ENCODE assay signal across 9 mouse cellular contexts in genomic region chr15:102146882-102147281, GRCm38 (mm10). TPM values are rescaled to one million over a fixed set of nuclear protein-coding genes. Genes with fewer than 3 reads are reported as not detected.
DNase-seq lines count a peak whose midpoint lies in the region; ATAC-seq and TF ChIP-seq lines count a peak whose summit lies in the region.
"Had no signal": no experiment of that assay in that cellular context is flagged by ENCODE, and none has a peak within 500 bp of the region (broad histone marks: within the 10 kb centered on the region; RNA-seq: fewer than 3 reads in every experiment).

No protein-coding gene starts in this region.

- no peak for TF ChIP-seq POLR2A in thymus, adult 2 months (IDR thresholded peaks at IDR 0.05; ENCODE audit: control insufficient read depth, extremely low read depth, insufficient read depth, low read length, poor library complexity)

- WGBS in thymus, adult 2 months: 0% methylated on average over 1 of the region's 1 CpGs
- WGBS in hindbrain, embryonic 16.5 days: 4% methylated on average over 1 of the region's 1 CpGs
- WGBS in lung, embryonic 14.5 days: 11% methylated on average over 1 of the region's 1 CpGs

- no peak overlapping the region for H3K27ac ChIP-seq in gastrocnemius, adult 2 months
- H3K27ac ChIP-seq in thymus, adult 2 months (ENCODE audit: control insufficient read depth, insufficient read depth, low read length): no peak overlapping the region
- no peak overlapping the region for H3K27ac ChIP-seq in hindbrain, embryonic 16.5 days (ENCODE audit: low read depth, low read length)
- H3K27ac ChIP-seq in lung, embryonic 14.5 days (ENCODE audit: low read depth): no peak overlapping the region
- H3K27ac ChIP-seq: limb, embryonic 15.5 days had no signal

- no peak overlapping the region for H3K9ac ChIP-seq in hindbrain, embryonic 16.5 days (ENCODE audit: low read depth, low read length)
- H3K9ac ChIP-seq in lung, embryonic 14.5 days: no peak overlapping the region

- H3K36me3 ChIP-seq in thymus, adult 2 months (ENCODE audit: control insufficient read depth, insufficient read depth, low read length): no peaks in the 10 kb centered on the region
- H3K36me3 ChIP-seq in hindbrain, embryonic 16.5 days (ENCODE audit: control insufficient read depth, insufficient read depth, low read length): no peaks in the 10 kb centered on the region
- no peaks in the 10 kb centered on the region for H3K36me3 ChIP-seq in lung, embryonic 14.5 days (ENCODE audit: insufficient read depth)
- H3K36me3 ChIP-seq: limb, embryonic 15.5 days had no signal

- H3K4me2 ChIP-seq in hindbrain, embryonic 16.5 days (ENCODE audit: low read length): no peak overlapping the region
- H3K4me2 ChIP-seq in lung, embryonic 14.5 days: no peak overlapping the region
- H3K4me2 ChIP-seq: limb, embryonic 15.5 days had no signal

- peak overlapping the region; percentile 68 for H3K4me3 ChIP-seq in gastrocnemius, adult 2 months
- H3K4me3 ChIP-seq in thymus, adult 2 months (ENCODE audit: control insufficient read depth, insufficient read depth, low read length): no peak overlapping the region
- H3K4me3 ChIP-seq in hindbrain, embryonic 16.5 days (ENCODE audit: low read length): no peak overlapping the region
- H3K4me3 ChIP-seq in lung, embryonic 14.5 days (ENCODE audit: low read depth, low read length): no peak overlapping the region
- H3K4me3 ChIP-seq: limb, embryonic 15.5 days had no signal

- TF ChIP-seq CTCF in gastrocnemius, adult 2 months (IDR thresholded peaks at IDR 0.05): peak; percentile 76
- TF ChIP-seq CTCF in thymus, adult 2 months (IDR thresholded peaks at IDR 0.05; ENCODE audit: borderline replicate concordance, control insufficient read depth, extremely low read depth, insufficient read depth, low read length, poor library complexity): no peak
- peak; percentile 87 for TF ChIP-seq CTCF in lung, embryonic 14.5 days (IDR thresholded peaks at IDR 0.05; ENCODE audit: low read depth)

- H3K9me3 ChIP-seq in hindbrain, embryonic 16.5 days (ENCODE audit: control insufficient read depth, low read length): no peaks in the 10 kb centered on the region
- no peaks in the 10 kb centered on the region for H3K9me3 ChIP-seq in lung, embryonic 14.5 days (ENCODE audit: low read depth, low read length)
- H3K9me3 ChIP-seq: limb, embryonic 15.5 days had no signal

- intact Hi-C loops in gastrocnemius, adult 2 months (cut with DNase I): loop anchor here (2.0 to 5.0 kb wide), 2 partner anchors 26 to 35 kb away; no protein-coding TSS in a partner anchor

- peak; percentile 52 for DNase-seq in gastrocnemius, adult 2 months
- no peak for DNase-seq in gastrocnemius, postnatal 25 days
- peak; percentile 33 for DNase-seq in thymus, adult 2 months
- DNase-seq in thymus, adult 18-20 months: no peak
- peak; percentile 36 for DNase-seq in cerebellum, adult 11-12 months
- peak; percentile 68 for DNase-seq in lung, embryonic 14.5 days
- DNase-seq in thymus, postnatal 14 days: peak; percentile 44

- no peaks in the 10 kb centered on the region; the same call in 1 of the 2 replicates for H3K27me3 ChIP-seq in thymus, adult 2 months (ENCODE audit: control insufficient read depth, insufficient read depth, low read length)
- H3K27me3 ChIP-seq in hindbrain, embryonic 16.5 days (replicated peaks; ENCODE audit: control insufficient read depth, insufficient read depth, low read length): peaks cover 26% of the 10 kb centered on the region
- peaks cover 22% of the 10 kb centered on the region for H3K27me3 ChIP-seq in lung, embryonic 14.5 days (ENCODE audit: insufficient read depth, low read length)

- peaks cover 17% of the 10 kb centered on the region for H3K4me1 ChIP-seq in thymus, adult 2 months (replicated peaks; ENCODE audit: control insufficient read depth, insufficient read depth, low read length)
- H3K4me1 ChIP-seq in hindbrain, embryonic 16.5 days (ENCODE audit: control insufficient read depth, insufficient read depth, low read depth, low read length): no peaks in the 10 kb centered on the region; the same call in 1 of the 2 replicates
- H3K4me1 ChIP-seq in lung, embryonic 14.5 days (ENCODE audit: insufficient read depth): peaks cover 13% of the 10 kb centered on the region; the same call in 1 of the 2 replicates

- peak; percentile 54; the same call in 1 of the 2 replicates for ATAC-seq in hindbrain, embryonic 16.5 days
- ATAC-seq in lung, embryonic 14.5 days (ENCODE audit: insufficient read depth): peak; percentile 66

RNA-seq across cellular contexts. Expression of gene Igfbp6, which starts 2.7 kb away (rescaled TPM):
- 10 to 100 TPM; 34.3 to 87.7 TPM for total RNA-seq in gastrocnemius, adult 2 months (2021)
- 10 to 100 TPM; 46.4 to 68.2 TPM for total RNA-seq in gastrocnemius, postnatal 25 days (2021)
- polyA plus RNA-seq in thymus, adult 2 months (2012; rRNA removed): 17.8 and 30.2 TPM in 2 replicates
- 3.9 and 4.4 TPM in 2 replicates for polyA plus RNA-seq in hindbrain, embryonic 16.5 days (2015; fragmentation: Nextera tagmentation; extraction: Ambion mirVana)
- polyA plus RNA-seq in lung, embryonic 14.5 days (2014; fragmentation: Nextera tagmentation; extraction: Ambion mirVana): 6.8 and 7.2 TPM in 2 replicates

RNA-seq across cellular contexts. Expression of gene Soat2, which starts 3.4 kb away (rescaled TPM):
- under 1 TPM in 1 of 2 experiments, not detected in 1; 0.14 TPM for total RNA-seq in gastrocnemius, adult 2 months (2021)
- under 1 TPM in 1 of 2 experiments, not detected in 1; 0.16 TPM for total RNA-seq in gastrocnemius, postnatal 25 days (2021)
- 3.8 and 4.1 TPM in 2 replicates for polyA plus RNA-seq in thymus, adult 2 months (2012; rRNA removed)
- not detected in 2 replicates for polyA plus RNA-seq in hindbrain, embryonic 16.5 days (2015; fragmentation: Nextera tagmentation; extraction: Ambion mirVana)
- 0.16 and 0.19 TPM in 2 replicates for polyA plus RNA-seq in lung, embryonic 14.5 days (2014; fragmentation: Nextera tagmentation; extraction: Ambion mirVana)

RNA-seq across cellular contexts. Expression of gene Spryd3, which starts 10.8 kb away (rescaled TPM):
- 1 to 10 TPM; 4.4 to 5.8 TPM for total RNA-seq in gastrocnemius, adult 2 months (2021)
- 1 to 10 TPM; 7.1 to 7.9 TPM for total RNA-seq in gastrocnemius, postnatal 25 days (2021)
- polyA plus RNA-seq in thymus, adult 2 months (2012; rRNA removed): 40.8 and 43.1 TPM in 2 replicates
- 105 and 108 TPM in 2 replicates for polyA plus RNA-seq in hindbrain, embryonic 16.5 days (2015; fragmentation: Nextera tagmentation; extraction: Ambion mirVana)
- 11.5 and 13.6 TPM in 2 replicates for polyA plus RNA-seq in lung, embryonic 14.5 days (2014; fragmentation: Nextera tagmentation; extraction: Ambion mirVana)

RNA-seq across cellular contexts. Expression of gene Tns2, which starts 46.7 kb away (rescaled TPM):
- 10 to 100 TPM; 39.1 to 44.1 TPM for total RNA-seq in gastrocnemius, adult 2 months (2021)
- total RNA-seq in gastrocnemius, postnatal 25 days (2021): 10 to 100 TPM; 22.3 to 32.0 TPM
- 15.9 and 26.4 TPM in 2 replicates for polyA plus RNA-seq in thymus, adult 2 months (2012; rRNA removed)
- 8.7 and 14.9 TPM in 2 replicates for polyA plus RNA-seq in hindbrain, embryonic 16.5 days (2015; fragmentation: Nextera tagmentation; extraction: Ambion mirVana)
- polyA plus RNA-seq in lung, embryonic 14.5 days (2014; fragmentation: Nextera tagmentation; extraction: Ambion mirVana): 48.3 and 56.9 TPM in 2 replicates

RNA-seq across cellular contexts. Expression of gene Zfp740, which starts 56.2 kb away (rescaled TPM):
- 10 to 100 TPM; 26.8 to 29.6 TPM for total RNA-seq in gastrocnemius, adult 2 months (2021)
- total RNA-seq in gastrocnemius, postnatal 25 days (2021): 10 to 100 TPM; 25.5 to 25.6 TPM
- 69.6 and 71.9 TPM in 2 replicates for polyA plus RNA-seq in thymus, adult 2 months (2012; rRNA removed)
- polyA plus RNA-seq in hindbrain, embryonic 16.5 days (2015; fragmentation: Nextera tagmentation; extraction: Ambion mirVana): 39.6 and 51.0 TPM in 2 replicates
- polyA plus RNA-seq in lung, embryonic 14.5 days (2014; fragmentation: Nextera tagmentation; extraction: Ambion mirVana): 60.4 and 64.1 TPM in 2 replicates

Comparison
In these comparisons a context has a peak if more than half of its experiments do, and no peak if none do; other contexts are left out.
1. DNase-seq: peak in gastrocnemius, adult 2 months (single experiment), thymus, adult 2 months (single experiment), cerebellum, adult 11-12 months (single experiment), lung, embryonic 14.5 days (single experiment) and thymus, postnatal 14 days (single experiment); none in gastrocnemius, postnatal 25 days (single experiment) and thymus, adult 18-20 months (0 of 2).